Mouse (Mus musculus) kidney, embryonic 14.5 days (tissue): ENCODE measurements at regions not wholly inside any gene's neighbourhood (a gene's known extent, or its start where the extent isn't known, plus 50 kb on each side); places are given as distances from the start of the nearest gene placed in this dataset.

ENCODE experiments used
- ATAC-seq: fragments of 200-750 bp; cut with Nextera tagmentation; 2 replicates; pipeline ENCODE4 v1.8.0; 2017; ENCODE audit warnings: moderate number of reproducible peaks, mild to moderate bottlenecking, moderate TSS enrichment, moderate library complexity; ENCODE audit not compliant: low FRiP score, low TSS enrichment
- H3K27ac ChIP-seq: fragments of 300-500 bp; sonication (generic); 2 replicates; pipeline ENCODE4 v1.5.1; 2014; ENCODE audit warnings: low read depth, mild to moderate bottlenecking, low read length, moderate library complexity, mixed read lengths
- H3K27me3 ChIP-seq: fragments of 300-500 bp; sonication (generic); 2 replicates; pipeline ENCODE4 v1.6.1; 2014; ENCODE audit warnings: mild to moderate bottlenecking, low read length; ENCODE audit not compliant: control insufficient read depth, insufficient read depth
- H3K36me3 ChIP-seq: fragments of 300-500 bp; sonication (generic); 2 replicates; pipeline ENCODE4 v1.6.1; 2014; ENCODE audit warnings: low read length, mixed read lengths; ENCODE audit not compliant: control insufficient read depth, insufficient read depth
- H3K4me1 ChIP-seq: fragments of 300-500 bp; sonication (generic); 2 replicates; pipeline ENCODE4 v1.6.1; 2014; ENCODE audit warnings: low read length, mixed read lengths; ENCODE audit not compliant: control insufficient read depth, insufficient read depth
- H3K4me2 ChIP-seq: fragments of 300-500 bp; sonication (generic); replicated peaks from 2 replicates; pipeline ENCODE4 v1.6.1; 2014; ENCODE audit warnings: low read depth, mild to moderate bottlenecking, low read length
- H3K4me3 ChIP-seq: fragments of 300-500 bp; sonication (generic); 2 replicates; pipeline ENCODE4 v1.5.1; 2014; ENCODE audit warnings: mild to moderate bottlenecking, low read length
- H3K9ac ChIP-seq: fragments of 300-500 bp; sonication (generic); 2 replicates; pipeline ENCODE4 v1.6.1; 2014; ENCODE audit warnings: low read depth, mild to moderate bottlenecking, low read length, moderate library complexity
- H3K9me3 ChIP-seq: fragments of 300-500 bp; sonication (generic); 2 replicates; pipeline ENCODE4 v1.6.1; 2016; ENCODE audit warnings: low read length; ENCODE audit not compliant: control insufficient read depth
- WGBS: fragments of 180-500 bp; shearing (Covaris S2); extraction: QIAGEN DNeasy Blood & Tissue Kit; methylation state at CpG from one replicate; pipeline ENCODE4 v1.1.7; 2014; 5-methylcytosine and 5-hydroxymethylcytosine counted together

- Histone ChIP-seq H3K4me1 (no peaks in the 10 kb centered on the region), H3K9me3 (no peaks in the 10 kb centered on the region), H3K4me2 (no peak overlapping the region), H3K36me3 (no peaks in the 10 kb centered on the region), H3K4me3 (no peak overlapping the region), H3K9ac (no peak overlapping the region), H3K27me3 (no peaks in the 10 kb centered on the region), H3K27ac (no peak overlapping the region)
- ATAC-seq, result no peak
These were observed 107.0 kb downstream of the Icos start for GRCm38 (mm10) chr1:61084732-61085131.

GRCm38 (mm10) chr1:61086811-61087210 lies 109.1 kb downstream of the Icos start:
- Histone ChIP-seq H3K36me3 (no peaks in the 10 kb centered on the region), H3K9me3 (no peaks in the 10 kb centered on the region), H3K9ac (no peak overlapping the region), H3K27ac (no peak overlapping the region), H3K4me1 (no peaks in the 10 kb centered on the region), H3K4me2 (no peak overlapping the region), H3K27me3 (no peaks in the 10 kb centered on the region), H3K4me3 (no peak overlapping the region)
- no peak for ATAC-seq
- 84% methylated on average over 5 of the region's 5 CpGs for WGBS

GRCm38 (mm10) chr1:61090801-61091200 lies 113.1 kb downstream of the Icos start:
- Histone ChIP-seq H3K27me3 (no peaks in the 10 kb centered on the region), H3K4me1 (no peaks in the 10 kb centered on the region), H3K27ac (no peak overlapping the region), H3K9me3 (no peaks in the 10 kb centered on the region), H3K4me3 (no peak overlapping the region), H3K4me2 (no peak overlapping the region), H3K36me3 (no peaks in the 10 kb centered on the region), H3K9ac (no peak overlapping the region)
- WGBS, result 63% methylated on average over 1 of the region's 1 CpGs
- no peak for ATAC-seq

GRCm38 (mm10) chr1:61095481-61096165 lies 117.9 kb downstream of the Icos start:
- no peaks in the 10 kb centered on the region for H3K27me3 ChIP-seq
- H3K9ac ChIP-seq, result no peak overlapping the region
- H3K9me3 ChIP-seq, result no peaks in the 10 kb centered on the region
- no peak for ATAC-seq
- no peaks in the 10 kb centered on the region for H3K36me3 ChIP-seq
- H3K4me2 ChIP-seq, result no peak overlapping the region
- H3K4me1 ChIP-seq, result no peaks in the 10 kb centered on the region
- no peak overlapping the region for H3K27ac ChIP-seq
- H3K4me3 ChIP-seq, result no peak overlapping the region

GRCm38 (mm10) chr1:61099341-61099740 lies 121.6 kb downstream of the Icos start:
- no peak for ATAC-seq
- Histone ChIP-seq H3K27me3 (no peaks in the 10 kb centered on the region), H3K36me3 (no peaks in the 10 kb centered on the region), H3K9ac (no peak overlapping the region), H3K4me2 (no peak overlapping the region), H3K4me1 (no peaks in the 10 kb centered on the region), H3K4me3 (no peak overlapping the region), H3K27ac (no peak overlapping the region), H3K9me3 (no peaks in the 10 kb centered on the region)
- 36% methylated on average over 5 of the region's 5 CpGs for WGBS

GRCm38 (mm10) chr1:61101679-61102078 lies 124.0 kb downstream of the Icos start:
- Histone ChIP-seq H3K27ac (no peak overlapping the region), H3K9me3 (no peaks in the 10 kb centered on the region), H3K4me2 (no peak overlapping the region), H3K27me3 (no peaks in the 10 kb centered on the region), H3K4me1 (no peaks in the 10 kb centered on the region), H3K4me3 (no peak overlapping the region), H3K36me3 (no peaks in the 10 kb centered on the region), H3K9ac (no peak overlapping the region)
- ATAC-seq, result no peak
- WGBS, result 55% methylated on average over 4 of the region's 4 CpGs

GRCm38 (mm10) chr1:61102346-61102745 lies 124.6 kb downstream of the Icos start:
- ATAC-seq, result no peak
- Histone ChIP-seq H3K27me3 (no peaks in the 10 kb centered on the region), H3K4me3 (no peak overlapping the region), H3K9me3 (no peaks in the 10 kb centered on the region), H3K4me2 (no peak overlapping the region), H3K36me3 (no peaks in the 10 kb centered on the region), H3K4me1 (no peaks in the 10 kb centered on the region), H3K27ac (no peak overlapping the region), H3K9ac (no peak overlapping the region)
- 80% methylated on average over 5 of the region's 5 CpGs for WGBS

GRCm38 (mm10) chr1:61103581-61103980 lies 125.9 kb downstream of the Icos start:
- Histone ChIP-seq H3K9ac (no peak overlapping the region), H3K27ac (no peak overlapping the region), H3K4me2 (no peak overlapping the region), H3K4me1 (no peaks in the 10 kb centered on the region), H3K4me3 (no peak overlapping the region), H3K9me3 (no peaks in the 10 kb centered on the region), H3K36me3 (no peaks in the 10 kb centered on the region), H3K27me3 (no peaks in the 10 kb centered on the region)
- ATAC-seq, result no peak
- WGBS, result 81% methylated on average over 12 of the region's 12 CpGs

GRCm38 (mm10) chr1:61111731-61112309 lies 134.1 kb downstream of the Icos start:
- WGBS, result 83% methylated on average over 13 of the region's 13 CpGs
- no peak overlapping the region for H3K27ac ChIP-seq
- H3K9me3 ChIP-seq, result no peaks in the 10 kb centered on the region
- H3K4me1 ChIP-seq, result no peaks in the 10 kb centered on the region
- no peak overlapping the region for H3K4me2 ChIP-seq
- no peak overlapping the region for H3K4me3 ChIP-seq
- no peak for ATAC-seq
- H3K9ac ChIP-seq, result no peak overlapping the region
- no peaks in the 10 kb centered on the region for H3K36me3 ChIP-seq
- H3K27me3 ChIP-seq, result no peaks in the 10 kb centered on the region
